In the genomic region with DNA sequence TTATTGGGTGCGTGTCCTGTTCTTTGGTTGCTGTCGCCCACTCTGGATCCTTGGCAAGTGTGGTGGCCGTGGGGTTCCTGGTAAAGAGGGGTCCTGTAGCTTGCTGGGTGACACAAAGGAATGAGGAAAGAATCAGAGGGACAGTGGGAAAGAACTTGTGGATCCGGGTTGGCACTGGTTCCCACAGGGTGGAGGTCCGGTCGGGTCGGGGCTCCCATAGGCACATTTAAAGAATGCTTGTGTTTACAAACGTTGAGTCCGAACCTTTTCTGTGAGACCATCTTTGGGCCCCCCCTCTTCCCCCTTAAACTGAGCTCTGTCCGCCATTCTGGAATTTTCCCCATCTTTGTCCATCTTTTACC, we compare ENCODE assay signal across 13 mouse cellular contexts. TPM values are rescaled to one million over a fixed set of nuclear protein-coding genes. Genes with fewer than 3 reads are reported as not detected.
DNase-seq lines count a peak whose midpoint lies in the region; ATAC-seq and TF ChIP-seq lines count a peak whose summit lies in the region.
"Had no signal": no experiment of that assay in that cellular context is flagged by ENCODE, and none has a peak within 500 bp of the region (broad histone marks: within the 10 kb centered on the region; RNA-seq: fewer than 3 reads in every experiment).

No protein-coding gene starts in this region.

- H3K36me3 ChIP-seq in liver, embryonic 12.5 days, result no peaks in the 10 kb centered on the region
- no peaks in the 10 kb centered on the region for H3K36me3 ChIP-seq in liver, postnatal 0 days (replicated peaks; ENCODE audit: insufficient read depth, low read length)
- H3K36me3 ChIP-seq in forebrain, embryonic 10.5 days (replicated peaks), result no peaks in the 10 kb centered on the region
- H3K36me3 ChIP-seq in intestine, postnatal 0 days (ENCODE audit: control insufficient read depth, insufficient read depth), result no peaks in the 10 kb centered on the region
- no peaks in the 10 kb centered on the region for H3K36me3 ChIP-seq in neural tube, embryonic 11.5 days (ENCODE audit: control insufficient read depth, insufficient read depth, low read length)

- H3K9me3 ChIP-seq in liver, embryonic 12.5 days (replicated peaks), result no peaks in the 10 kb centered on the region
- H3K9me3 ChIP-seq in liver, postnatal 0 days (ENCODE audit: low read length), result no peaks in the 10 kb centered on the region
- no peaks in the 10 kb centered on the region for H3K9me3 ChIP-seq in forebrain, embryonic 10.5 days
- H3K9me3 ChIP-seq in intestine, postnatal 0 days (ENCODE audit: control insufficient read depth), result no peaks in the 10 kb centered on the region
- no peaks in the 10 kb centered on the region for H3K9me3 ChIP-seq in neural tube, embryonic 11.5 days (ENCODE audit: control insufficient read depth, low read length)

- TF ChIP-seq CTCF in liver, postnatal 0 days (IDR thresholded peaks at IDR 0.05; ENCODE audit: low read depth), result no peak
- no peak for TF ChIP-seq CTCF in intestine, postnatal 0 days (IDR thresholded peaks at IDR 0.05; ENCODE audit: low read depth)

- ATAC-seq in liver, embryonic 12.5 days, result no peak
- ATAC-seq in liver, postnatal 0 days, result no peak
- ATAC-seq in intestine, postnatal 0 days, result no peak
- ATAC-seq in neural tube, embryonic 11.5 days (ENCODE audit: insufficient read depth, low FRiP score, low TSS enrichment), result no peak
- ATAC-seq: Patski had no signal

- peaks cover 36% of the 10 kb centered on the region for H3K27me3 ChIP-seq in liver, embryonic 12.5 days (replicated peaks)
- H3K27me3 ChIP-seq in liver, postnatal 0 days (ENCODE audit: insufficient read depth, low read length), result peaks cover 34% of the 10 kb centered on the region
- H3K27me3 ChIP-seq in forebrain, embryonic 10.5 days (ENCODE audit: poor library complexity, severe bottlenecking), result peaks cover 19% of the 10 kb centered on the region
- peaks cover 54% of the 10 kb centered on the region for H3K27me3 ChIP-seq in intestine, postnatal 0 days (replicated peaks; ENCODE audit: control insufficient read depth, insufficient read depth, low read length)
- H3K27me3 ChIP-seq in neural tube, embryonic 11.5 days (ENCODE audit: control insufficient read depth, insufficient read depth, low read length), result peaks cover 15% of the 10 kb centered on the region
- H3K27me3 ChIP-seq: Patski had no signal

- H3K4me1 ChIP-seq in liver, embryonic 12.5 days, result peaks cover 34% of the 10 kb centered on the region
- H3K4me1 ChIP-seq in liver, postnatal 0 days (ENCODE audit: insufficient read depth), result peaks cover 2% of the 10 kb centered on the region; the same call in 1 of the 2 replicates
- peaks cover 33% of the 10 kb centered on the region for H3K4me1 ChIP-seq in forebrain, embryonic 10.5 days
- 0 out of 2 replicates have a peak, but pooled peaks cover 4% of the 10 kb centered on the region for H3K4me1 ChIP-seq in intestine, postnatal 0 days (replicated peaks; ENCODE audit: control insufficient read depth, insufficient read depth, low read length)
- no peaks in the 10 kb centered on the region for H3K4me1 ChIP-seq in neural tube, embryonic 11.5 days (ENCODE audit: control insufficient read depth, insufficient read depth, low read length)

- H3K27ac ChIP-seq in liver, embryonic 12.5 days, result no peak overlapping the region
- H3K27ac ChIP-seq in liver, postnatal 0 days (ENCODE audit: low read depth), result no peak overlapping the region
- H3K27ac ChIP-seq in forebrain, embryonic 10.5 days, result peak overlapping the region; percentile 75
- no peak overlapping the region for H3K27ac ChIP-seq in intestine, postnatal 0 days (ENCODE audit: low read depth, low read length)
- no peak overlapping the region for H3K27ac ChIP-seq in neural tube, embryonic 11.5 days (ENCODE audit: low read depth, low read length)

- peak overlapping the region; percentile 84 for H3K4me2 ChIP-seq in liver, embryonic 12.5 days
- no peak overlapping the region for H3K4me2 ChIP-seq in liver, postnatal 0 days (ENCODE audit: low read depth, low read length)
- peak overlapping the region; percentile 43; the same call in 1 of the 2 replicates for H3K4me2 ChIP-seq in intestine, postnatal 0 days (replicated peaks; ENCODE audit: low read depth)
- peak overlapping the region; percentile 43 for H3K4me2 ChIP-seq in neural tube, embryonic 11.5 days (ENCODE audit: low read depth)

- 8% methylated on average over 10 of the region's 10 CpGs for WGBS in liver, embryonic 12.5 days (ENCODE audit: insufficient replicate concordance)
- 22% methylated on average over 10 of the region's 10 CpGs for WGBS in liver, postnatal 0 days (ENCODE audit: insufficient replicate concordance)
- 8% methylated on average over 10 of the region's 10 CpGs for WGBS in forebrain, embryonic 10.5 days
- WGBS in intestine, postnatal 0 days, result 36% methylated on average over 10 of the region's 10 CpGs
- WGBS in neural tube, embryonic 11.5 days, result 11% methylated on average over 10 of the region's 10 CpGs

- no peak for TF ChIP-seq EP300 in liver, postnatal 0 days (IDR thresholded peaks at IDR 0.05; ENCODE audit: low read depth)

- no peak overlapping the region for H3K9ac ChIP-seq in liver, embryonic 12.5 days
- no peak overlapping the region for H3K9ac ChIP-seq in liver, postnatal 0 days (replicated peaks)
- no peak overlapping the region for H3K9ac ChIP-seq in intestine, postnatal 0 days (ENCODE audit: low read depth, low read length)
- peak overlapping the region; percentile 26; the same call in 1 of the 2 replicates for H3K9ac ChIP-seq in neural tube, embryonic 11.5 days (ENCODE audit: low read length)

- peak overlapping the region; percentile 64 for H3K4me3 ChIP-seq in liver, embryonic 12.5 days
- H3K4me3 ChIP-seq in liver, postnatal 0 days (ENCODE audit: low read depth, low read length), result no peak overlapping the region
- peak overlapping the region; percentile 66 for H3K4me3 ChIP-seq in forebrain, embryonic 10.5 days
- H3K4me3 ChIP-seq in intestine, postnatal 0 days (ENCODE audit: low read depth, low read length), result no peak overlapping the region
- H3K4me3 ChIP-seq in neural tube, embryonic 11.5 days (ENCODE audit: low read depth, low read length), result peak overlapping the region; percentile 26

- no peak for DNase-seq in liver, postnatal 0 days
- peak; percentile 46 for DNase-seq in forebrain, embryonic 10.5 days (ENCODE audit: extremely low spot score, low spot score)
- no peak for DNase-seq in neural tube, embryonic 11.5 days (ENCODE audit: low spot score)
- DNase-seq in right cerebral cortex, adult 2 months (ENCODE audit: low spot score in 2 of 2), result no peak
- DNase-seq in gastrocnemius, postnatal 10 days, result no peak
- no peak for DNase-seq in cerebellum, adult 18-20 months
- DNase-seq: cerebellum, adult 9-11 months; lung, postnatal 36 days had no signal

RNA-seq across cellular contexts. Expression of gene Vmn1r223, which starts 59.8 kb away (rescaled TPM):
- not detected in 2 replicates for polyA plus RNA-seq in liver, embryonic 12.5 days (2016; fragmentation: Nextera tagmentation; extraction: Ambion mirVana)
- polyA plus RNA-seq in liver, postnatal 0 days (2015; fragmentation: Nextera tagmentation; extraction: Ambion mirVana), result not detected in 2 replicates
- polyA plus RNA-seq in forebrain, embryonic 10.5 days (2016; fragmentation: Nextera tagmentation; extraction: Ambion mirVana), result not detected in 2 replicates
- not detected in 2 replicates for polyA plus RNA-seq in intestine, postnatal 0 days (2015; fragmentation: Nextera tagmentation; extraction: Ambion mirVana)
- not detected in 2 replicates for polyA plus RNA-seq in neural tube, embryonic 11.5 days (2014; fragmentation: Nextera tagmentation; extraction: Ambion mirVana)
- total RNA-seq in gastrocnemius, postnatal 10 days (2021), result not detected
- polyA plus RNA-seq: heart, postnatal 0 days; Patski; small intestine, adult 2 months had no signal

Comparison
In these comparisons a context has a peak if more than half of its experiments do, and no peak if none do; other contexts are left out.
1. H3K4me3 ChIP-seq: peak in liver, embryonic 12.5 days (single experiment), forebrain, embryonic 10.5 days (single experiment) and neural tube, embryonic 11.5 days (single experiment); none in liver, postnatal 0 days (single experiment) and intestine, postnatal 0 days (single experiment).